Mouse (Mus musculus) testis, adult 2 months (tissue): ENCODE results near the gene Utp4. TPM values are rescaled to one million over a fixed set of nuclear protein-coding genes. Genes with fewer than 3 reads are reported as not detected.

ENCODE experiments used
- H3K27ac ChIP-seq: fragments of 200-500 bp; 2 replicates; pipeline ENCODE4 v1.5.1; 2012; ENCODE audit warnings: low read depth, low read length; ENCODE audit not compliant: control insufficient read depth, insufficient read depth
- H3K27me3 ChIP-seq: fragments of 200-500 bp; 2 replicates; pipeline ENCODE4 v1.6.1; 2012; ENCODE audit warnings: mild to moderate bottlenecking, low read length, moderate library complexity; ENCODE audit not compliant: control insufficient read depth, insufficient read depth
- H3K36me3 ChIP-seq: fragments of 200-500 bp; 2 replicates; pipeline ENCODE4 v1.6.1; 2012; ENCODE audit warnings: mild to moderate bottlenecking, low read length; ENCODE audit not compliant: control insufficient read depth, insufficient read depth
- H3K4me1 ChIP-seq: fragments of 200-500 bp; 2 replicates; pipeline ENCODE4 v1.6.1; 2012; ENCODE audit warnings: low read length; ENCODE audit not compliant: control insufficient read depth, insufficient read depth
- H3K4me3 ChIP-seq: fragments of 200-500 bp; 2 replicates; pipeline ENCODE4 v1.5.1; 2012; ENCODE audit warnings: low read depth, mild to moderate bottlenecking, low read length, moderate library complexity, mixed read lengths; ENCODE audit not compliant: control insufficient read depth
- CTCF ChIP-seq: fragments of 200-500 bp; IDR thresholded peaks from 2 replicates; pipeline ENCODE4 v1.5.1; 2012; ENCODE audit warnings: low read depth, mild to moderate bottlenecking, inconsistent platforms, low read length, moderate library complexity; ENCODE audit not compliant: control insufficient read depth, insufficient read depth, insufficient replicate concordance
- POLR2A ChIP-seq: fragments of 200-500 bp; IDR thresholded peaks from 2 replicates; pipeline ENCODE4 v1.6.1; 2012; ENCODE audit warnings: low read depth, mild to moderate bottlenecking, inconsistent platforms, low read length, moderate library complexity; ENCODE audit not compliant: control insufficient read depth
- polyA plus RNA-seq: library from polyadenylated mRNA; depleted of rRNA; stranded (reverse); fragments of >200 nt; gene quantifications from 2 replicates; pipeline ENCODE4 v1.2.3, GENCODE M21; 2012; rRNA removed

Utp4 gene
- 26.1 and 27.4 TPM in 2 replicates for polyA plus RNA-seq

GRCm38 (mm10) chr8:106893481-106894156, at the start of gene Utp4:
Gene Utp4 (plus strand): TSS chr8:106893636.
- H3K27ac ChIP-seq = peak within 1 kb of the TSS; percentile 93
- peak within 1 kb of the TSS; percentile 100 for H3K4me3 ChIP-seq
- H3K36me3 ChIP-seq = 0 out of 2 replicates have a peak, but pooled peaks cover 2% of the 10 kb centered on the region
- peaks cover 6% of the 10 kb centered on the region for H3K4me1 ChIP-seq
- no peaks in the 10 kb centered on the region for H3K27me3 ChIP-seq
- peak; percentile 88 for TF ChIP-seq POLR2A
- TF ChIP-seq CTCF = no peak

DNA sequence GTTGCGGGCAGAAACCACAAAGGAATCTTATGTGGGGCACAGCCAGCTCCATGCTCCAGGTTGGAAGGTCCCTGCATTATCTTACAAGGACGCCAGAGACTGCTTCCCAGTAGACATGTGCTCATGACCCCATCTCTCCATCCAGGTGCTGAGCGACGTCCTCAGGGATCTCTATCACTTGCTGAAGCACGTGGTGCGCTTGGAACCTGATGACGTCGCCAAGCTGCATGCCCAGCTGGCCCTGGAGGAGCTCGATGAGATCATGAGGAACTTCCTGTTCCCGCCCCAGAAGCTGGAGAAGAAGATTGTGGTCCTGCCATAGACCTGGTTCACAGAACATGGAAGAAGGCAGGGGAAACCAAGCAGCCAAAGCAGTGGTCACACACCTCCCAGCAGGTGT, 43.4 kb upstream of the Utp4 start:
- no peaks in the 10 kb centered on the region for H3K27me3 ChIP-seq
- no peaks in the 10 kb centered on the region for H3K4me1 ChIP-seq
- no peaks in the 10 kb centered on the region for H3K36me3 ChIP-seq
- no peak overlapping the region for H3K4me3 ChIP-seq
- H3K27ac ChIP-seq = no peak overlapping the region
- TF ChIP-seq CTCF (no peak), POLR2A (no peak)

DNA sequence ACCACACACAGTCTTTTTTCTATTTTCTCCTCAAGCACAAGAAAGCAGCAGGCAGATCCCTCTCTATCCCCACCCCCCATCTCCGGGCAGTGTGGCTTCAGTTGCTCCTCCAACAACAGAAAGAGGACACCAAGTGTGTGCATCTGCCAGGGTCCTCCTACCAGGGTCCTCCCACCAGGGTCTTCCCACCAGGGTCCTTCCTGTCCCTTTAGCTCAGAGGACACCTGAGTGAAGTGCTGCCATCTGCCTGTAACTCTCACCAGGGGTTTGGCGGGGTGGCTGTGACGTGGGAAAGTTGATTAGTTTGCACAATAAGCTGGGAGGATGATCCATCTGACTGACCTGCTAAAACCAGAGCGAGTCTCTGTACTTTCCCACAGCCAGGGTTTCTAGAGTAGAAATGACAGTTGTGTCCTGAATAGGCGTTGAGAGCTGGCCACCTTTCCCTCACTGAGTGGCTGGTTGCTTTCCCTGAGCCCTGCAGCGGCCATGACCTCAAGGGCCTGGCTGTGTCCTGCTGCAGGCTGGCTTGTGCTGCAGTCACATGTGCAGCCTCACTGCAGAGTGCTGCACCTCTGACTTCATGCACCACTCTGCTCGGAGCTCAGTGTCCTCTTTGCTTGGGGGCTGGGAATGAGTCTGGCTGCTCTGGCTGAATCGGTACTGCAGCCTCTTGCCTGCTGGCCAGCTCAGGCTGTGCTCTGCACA, 38.7 kb upstream of the Utp4 start:
- Histone ChIP-seq H3K4me3 (no peak overlapping the region), H3K36me3 (no peaks in the 10 kb centered on the region), H3K4me1 (no peaks in the 10 kb centered on the region), H3K27me3 (no peaks in the 10 kb centered on the region), H3K27ac (no peak overlapping the region)
- TF ChIP-seq POLR2A (no peak), CTCF (no peak)

DNA sequence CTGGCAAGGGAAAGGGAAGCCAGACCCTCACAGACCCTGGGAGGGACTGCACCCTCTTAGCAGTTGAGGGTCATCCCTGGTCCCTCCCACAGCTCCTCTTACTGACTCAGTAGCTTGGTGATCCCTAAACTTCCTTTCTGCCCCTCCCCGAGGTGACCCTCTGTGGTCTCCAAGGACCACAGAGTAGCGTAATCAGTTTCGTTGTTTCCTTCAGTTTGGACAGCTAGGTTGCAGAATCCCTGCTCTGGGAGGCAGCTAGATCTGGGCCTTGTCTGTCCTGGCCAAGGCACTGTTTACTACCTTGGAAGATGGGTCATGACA, 38.2 kb upstream of the Utp4 start:
- TF ChIP-seq CTCF = no peak
- TF ChIP-seq POLR2A = no peak
- H3K27ac ChIP-seq = no peak overlapping the region

GRCm38 (mm10) chr8:106862845-106863244, 30.6 kb upstream of the Utp4 start:
- Histone ChIP-seq H3K4me1 (no peaks in the 10 kb centered on the region), H3K27ac (no peak overlapping the region), H3K27me3 (no peaks in the 10 kb centered on the region), H3K36me3 (no peaks in the 10 kb centered on the region), H3K4me3 (no peak overlapping the region)
- TF ChIP-seq CTCF (no peak), POLR2A (no peak)

More for the DNA sequence above, 38.2 kb upstream of the Utp4 start:
- Histone ChIP-seq H3K4me1 (no peaks in the 10 kb centered on the region), H3K4me3 (no peak overlapping the region), H3K27me3 (no peaks in the 10 kb centered on the region), H3K36me3 (no peaks in the 10 kb centered on the region)

DNA sequence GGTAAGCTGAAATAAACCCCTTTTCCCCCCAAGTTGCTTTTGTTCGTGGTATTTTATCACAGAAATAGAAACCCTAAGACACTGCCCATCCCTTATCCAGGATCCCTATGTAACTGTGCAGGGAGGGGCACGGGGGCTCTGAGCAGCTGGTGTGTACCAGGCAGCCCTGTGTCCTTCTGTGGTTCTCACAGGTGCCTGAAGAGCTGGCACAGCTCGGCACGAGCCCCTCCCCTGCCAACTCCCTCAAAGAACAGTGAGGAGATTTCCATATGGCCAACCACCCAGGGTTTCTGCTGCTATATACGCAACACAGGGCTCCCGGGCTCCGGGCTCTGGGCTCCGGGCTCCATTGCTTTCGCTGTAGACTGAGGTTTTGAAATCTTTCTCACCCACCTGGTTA, 28.1 kb upstream of the Utp4 start:
- H3K27ac ChIP-seq = no peak overlapping the region
- H3K4me1 ChIP-seq = peaks cover 2% of the 10 kb centered on the region
- TF ChIP-seq CTCF (no peak), POLR2A (no peak)
- no peaks in the 10 kb centered on the region for H3K36me3 ChIP-seq
- H3K4me3 ChIP-seq = no peak overlapping the region
- H3K27me3 ChIP-seq = no peaks in the 10 kb centered on the region

GRCm38 (mm10) chr8:106870051-106870450, 23.4 kb upstream of the Utp4 start, which contains the start of gene Has3:
Gene Has3 (plus strand): TSS chr8:106870242.
- no peaks in the 10 kb centered on the region for H3K27me3 ChIP-seq
- H3K4me1 ChIP-seq = peaks cover 22% of the 10 kb centered on the region
- H3K27ac ChIP-seq = no peak within 1 kb of the TSS
- H3K36me3 ChIP-seq = no peaks in the 10 kb centered on the region
- peak within 1 kb of the TSS; percentile 30 for H3K4me3 ChIP-seq
- TF ChIP-seq POLR2A = no peak
- no peak for TF ChIP-seq CTCF
